Mouse (Mus musculus) stomach, postnatal 0 days (tissue): ENCODE data around the gene Hnrnpu. TPM values are rescaled to one million over a fixed set of nuclear protein-coding genes. Genes with fewer than 3 reads are reported as not detected.
"Not testable (repeated sequence)": the region's sequence is repeated elsewhere in the genome, so short reads cannot be mapped to it uniquely, and the experiment has no call there.

Source experiments
- ATAC-seq: fragments of 200-750 bp; cut with Nextera tagmentation; 2 replicates; pipeline ENCODE4 v1.8.0; 2017; ENCODE audit not compliant: low FRiP score, low TSS enrichment
- DNase-seq: peaks from one replicate; pipeline ENCODE4 v3.0.0-alpha.2; 2016; ENCODE audit warnings: low spot score
- H3K27ac ChIP-seq: fragments of 300-500 bp; sonication (generic); replicated peaks from 2 replicates; pipeline ENCODE4 v1.5.1; 2014; ENCODE audit warnings: mild to moderate bottlenecking, control low read depth
- H3K27me3 ChIP-seq: fragments of 300-500 bp; sonication (generic); 2 replicates; pipeline ENCODE4 v1.6.1; 2014; ENCODE audit warnings: low read length; ENCODE audit not compliant: control insufficient read depth, insufficient read depth
- H3K36me3 ChIP-seq: fragments of 300-500 bp; sonication (generic); 2 replicates; pipeline ENCODE4 v1.6.1; 2014; ENCODE audit warnings: low read length, mixed read lengths; ENCODE audit not compliant: control insufficient read depth, insufficient read depth
- H3K4me1 ChIP-seq: fragments of 300-500 bp; sonication (generic); replicated peaks from 2 replicates; pipeline ENCODE4 v1.6.1; 2014; ENCODE audit warnings: antibody characterized with exemption; ENCODE audit not compliant: control insufficient read depth, insufficient read depth
- H3K4me2 ChIP-seq: fragments of 300-500 bp; sonication (generic); replicated peaks from 2 replicates; pipeline ENCODE4 v1.6.1; 2014; ENCODE audit warnings: low read depth, mild to moderate bottlenecking, control low read depth, moderate library complexity
- H3K4me3 ChIP-seq: fragments of 300-500 bp; sonication (generic); 2 replicates; pipeline ENCODE4 v1.5.1; 2014; ENCODE audit warnings: low read depth, low read length, control low read depth
- H3K9ac ChIP-seq: fragments of 300-500 bp; sonication (generic); 2 replicates; pipeline ENCODE4 v1.6.1; 2014; ENCODE audit warnings: mild to moderate bottlenecking, low read length, control low read depth, mixed read lengths
- H3K9me3 ChIP-seq: fragments of 300-500 bp; sonication (generic); 2 replicates; pipeline ENCODE4 v1.6.1; 2016; ENCODE audit warnings: low read length; ENCODE audit not compliant: control insufficient read depth
- CTCF ChIP-seq: IDR thresholded peaks from 2 replicates; pipeline ENCODE4 v1.5.1; 2016; ENCODE audit warnings: antibody characterized with exemption, low read depth, mild to moderate bottlenecking, moderate library complexity
- EP300 ChIP-seq: optimal IDR thresholded peaks from 2 replicates; pipeline ENCODE3; 2016; ENCODE audit warnings: antibody characterized with exemption
- WGBS: fragments of 180-500 bp; shearing (Covaris S2); extraction: QIAGEN DNeasy Blood & Tissue Kit; methylation state at CpG from one replicate; pipeline ENCODE4 v1.1.7; 2014; 5-methylcytosine and 5-hydroxymethylcytosine counted together
- polyA plus RNA-seq: library from polyadenylated mRNA; unstranded; fragments of >200 nt; fragmentation: Nextera tagmentation; extraction: Ambion mirVana; gene quantifications from 2 replicates; pipeline ENCODE4 v1.2.1, GENCODE M21; 2015

Hnrnpu gene
- polyA plus RNA-seq, 1 experiment from 2014 or later = 129 TPM

DNA sequence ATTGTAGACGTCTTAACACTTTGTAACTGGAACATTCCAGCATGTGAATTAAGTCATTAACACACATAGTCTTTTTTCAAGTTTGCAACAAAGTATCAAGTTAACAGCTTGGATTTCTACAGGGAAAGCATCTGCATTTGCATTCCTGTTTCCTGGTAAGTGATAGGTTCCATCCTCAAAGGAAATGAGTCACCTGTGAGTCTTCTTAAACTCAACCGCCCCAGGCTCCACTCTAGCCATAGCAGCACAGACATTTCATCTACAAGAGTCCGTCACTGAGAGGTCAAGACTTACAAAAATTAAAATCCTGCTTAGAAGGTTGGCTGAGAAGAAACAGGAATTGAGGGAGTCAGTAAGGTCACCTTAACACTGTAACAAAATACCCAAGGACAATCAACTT is 45.9 kb downstream of the Hnrnpu start:
- no peaks in the 10 kb centered on the region for H3K36me3 ChIP-seq
- ATAC-seq = no peak
- H3K27ac ChIP-seq = no peak overlapping the region
- no peaks in the 10 kb centered on the region for H3K9me3 ChIP-seq
- no peak overlapping the region for H3K4me3 ChIP-seq
- DNase-seq = no peak
- TF ChIP-seq EP300 (no peak), CTCF (no peak)
- no peak overlapping the region for H3K9ac ChIP-seq
- no peak overlapping the region for H3K4me2 ChIP-seq
- H3K4me1 ChIP-seq = no peaks in the 10 kb centered on the region
- H3K27me3 ChIP-seq = no peaks in the 10 kb centered on the region
- 81% methylated on average over 3 of the region's 3 CpGs for WGBS

DNA sequence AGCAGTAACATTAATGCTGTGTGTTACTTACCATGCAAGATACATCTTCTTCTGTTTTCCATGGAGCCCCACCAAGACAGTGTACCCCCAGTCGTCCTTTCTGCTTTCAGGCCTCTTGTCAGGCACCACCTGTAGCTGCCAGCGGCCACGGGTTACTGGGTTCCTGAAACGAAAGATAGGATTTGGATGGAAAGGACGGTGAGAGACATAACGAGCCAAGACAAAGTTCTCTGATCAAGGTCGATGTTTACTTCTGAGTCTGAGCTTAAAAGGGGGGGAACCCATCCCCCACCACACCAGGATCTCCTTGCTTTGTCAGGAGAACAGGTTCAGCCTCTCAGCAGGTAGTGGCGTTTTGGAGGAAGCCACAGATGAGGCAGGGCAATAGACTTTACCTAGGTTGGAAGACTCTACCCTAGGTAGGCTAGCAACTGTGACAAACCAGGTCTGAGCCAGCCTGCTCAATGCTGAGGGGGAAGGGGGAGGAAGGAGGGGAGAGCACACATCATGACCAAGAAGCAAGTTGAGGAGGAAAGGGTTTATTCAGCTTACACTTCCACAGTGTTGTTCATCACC is 49.9 kb downstream of the Hnrnpu start:
- Histone ChIP-seq H3K4me3 (no peak overlapping the region), H3K4me2 (no peak overlapping the region), H3K36me3 (no peaks in the 10 kb centered on the region), H3K9ac (no peak overlapping the region), H3K27me3 (no peaks in the 10 kb centered on the region), H3K4me1 (no peaks in the 10 kb centered on the region), H3K27ac (no peak overlapping the region), H3K9me3 (no peaks in the 10 kb centered on the region)
- no peak for ATAC-seq
- TF ChIP-seq CTCF (no peak), EP300 (no peak)
- WGBS = 55% methylated on average over 8 of the region's 8 CpGs
- no peak for DNase-seq

DNA sequence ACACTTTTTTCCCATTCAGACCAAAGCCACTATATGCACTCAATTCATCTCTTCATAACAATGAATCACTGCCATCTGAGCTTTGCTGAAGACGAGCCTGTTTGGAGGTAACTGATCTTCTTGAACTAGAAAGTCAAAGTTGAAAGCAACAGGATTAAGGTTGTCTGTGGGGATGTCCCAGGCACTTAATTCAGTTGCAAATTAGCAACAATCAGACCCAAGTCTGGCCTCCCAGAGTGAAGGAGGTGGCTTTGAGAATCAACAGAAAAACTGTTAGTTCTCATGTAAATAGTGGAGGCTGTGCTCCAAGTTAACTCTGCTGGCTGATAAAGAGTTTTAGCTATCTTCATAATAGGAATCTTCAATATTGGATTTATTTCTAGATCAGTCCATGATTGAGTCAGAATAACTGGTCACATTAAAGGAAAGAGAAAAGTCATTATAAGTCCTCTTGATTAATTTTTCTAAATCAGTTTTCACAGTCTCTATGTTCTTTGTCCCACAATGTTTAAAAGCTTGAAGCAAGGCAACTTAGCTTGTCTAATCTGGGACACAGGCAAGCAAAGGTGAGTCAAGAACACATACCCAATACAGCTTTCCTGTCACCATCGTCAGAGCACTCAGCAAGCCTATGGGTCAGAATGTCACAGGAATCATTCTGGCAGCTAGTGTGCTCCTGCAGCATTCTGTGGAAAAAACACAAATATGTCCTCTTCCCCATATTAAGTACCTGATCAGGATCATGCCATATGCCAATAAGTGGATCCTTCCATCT is 53.5 kb downstream of the Hnrnpu start:
- Histone ChIP-seq H3K4me3 (no peak overlapping the region), H3K4me1 (no peaks in the 10 kb centered on the region), H3K27me3 (no peaks in the 10 kb centered on the region), H3K27ac (no peak overlapping the region), H3K9ac (no peak overlapping the region), H3K36me3 (no peaks in the 10 kb centered on the region), H3K4me2 (no peak overlapping the region), H3K9me3 (no peaks in the 10 kb centered on the region)
- TF ChIP-seq CTCF = no peak
- ATAC-seq (no peak), DNase-seq (no peak)
- 61% methylated on average over 2 of the region's 2 CpGs for WGBS

DNA sequence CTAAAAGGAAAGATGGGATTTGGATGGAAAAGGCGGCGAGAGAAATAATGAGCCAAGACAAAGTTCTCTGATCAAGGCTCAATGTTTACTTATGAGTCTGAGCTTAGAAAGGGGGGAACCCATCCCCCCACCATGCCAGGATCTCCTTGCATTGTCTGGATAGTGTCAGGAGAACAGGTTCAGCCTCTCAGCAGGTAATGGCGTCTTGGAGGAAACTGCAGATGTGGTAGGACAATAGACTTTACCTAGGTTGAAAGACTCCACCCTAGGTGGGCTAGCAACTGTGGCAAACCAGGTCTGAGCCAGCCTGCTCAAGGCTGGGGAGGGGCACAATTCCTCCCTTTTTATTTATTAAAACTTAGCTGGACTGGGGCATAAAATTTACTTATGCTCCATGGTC is 54.3 kb downstream of the Hnrnpu start:
- not testable (repeated sequence) for ATAC-seq, DNase-seq

DNA sequence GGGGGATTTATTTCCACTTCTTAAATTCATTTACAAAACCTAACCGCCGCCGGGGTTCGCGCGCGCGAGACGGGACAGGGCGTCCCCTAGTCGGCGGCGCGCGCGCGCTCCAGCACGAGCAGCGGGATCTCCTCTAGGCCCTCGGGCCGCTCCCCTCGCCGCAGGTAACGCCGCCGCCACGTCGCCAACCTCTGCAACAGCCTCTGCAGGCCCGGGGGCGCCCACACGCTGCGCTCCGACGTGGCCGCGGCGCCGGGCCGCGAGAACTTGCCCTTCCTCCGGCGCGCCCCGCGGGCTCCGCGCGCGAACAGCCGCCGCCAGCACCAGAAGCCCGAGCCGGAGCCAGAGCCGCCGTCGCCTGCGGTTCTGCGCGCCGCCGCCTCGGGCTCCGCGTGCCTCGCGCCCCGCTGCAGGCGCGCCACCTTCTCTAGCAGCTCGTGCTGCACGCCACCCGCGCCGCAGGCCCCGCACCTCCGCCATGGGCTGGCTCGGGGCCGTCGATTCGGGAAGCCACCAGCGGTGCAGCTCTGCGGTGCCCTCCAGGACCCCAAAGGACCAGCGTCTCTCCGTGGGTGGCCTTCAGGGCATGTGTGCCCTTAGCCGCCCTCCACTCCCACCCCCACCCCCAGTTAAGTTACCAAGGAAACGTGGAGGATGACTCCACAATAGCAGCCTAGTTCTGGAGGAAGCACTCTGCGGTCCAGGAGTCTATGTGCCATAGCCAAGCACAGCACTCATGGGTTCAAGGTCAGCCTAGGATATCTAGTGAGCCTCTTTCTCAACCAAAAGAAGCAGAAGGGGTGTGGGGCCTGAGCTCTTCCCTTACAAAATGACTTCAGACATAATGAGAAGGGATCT is 61.3 kb downstream of the Hnrnpu start:
- H3K9me3 ChIP-seq = no peaks in the 10 kb centered on the region
- peak overlapping the region; percentile 76 for H3K27ac ChIP-seq
- under 1% methylated on average over 61 of the region's 87 CpGs for WGBS

More for the DNA sequence above, 54.3 kb downstream of the Hnrnpu start:
- H3K9me3 ChIP-seq, H3K4me1 ChIP-seq, H3K36me3 ChIP-seq, H3K4me2 ChIP-seq, H3K9ac ChIP-seq, H3K4me3 ChIP-seq, H3K27me3 ChIP-seq, H3K27ac ChIP-seq: not testable (repeated sequence)
- WGBS = 82% methylated on average over 3 of the region's 3 CpGs

More for the DNA sequence above, 61.3 kb downstream of the Hnrnpu start:
- peak; percentile 89 for ATAC-seq
- peak overlapping the region; percentile 60 for H3K4me3 ChIP-seq
- TF ChIP-seq CTCF (no peak; the same call in 1 of the 2 replicates), EP300 (no peak)
- peak; percentile 81 for DNase-seq
- H3K27me3 ChIP-seq = no peaks in the 10 kb centered on the region
- peak overlapping the region; percentile 92 for H3K4me2 ChIP-seq
- H3K9ac ChIP-seq = peak overlapping the region; percentile 75
- no peaks in the 10 kb centered on the region for H3K4me1 ChIP-seq
- no peaks in the 10 kb centered on the region for H3K36me3 ChIP-seq
